Comparison of ENCODE assay signal across 21 mouse cellular contexts in the genomic region with DNA sequence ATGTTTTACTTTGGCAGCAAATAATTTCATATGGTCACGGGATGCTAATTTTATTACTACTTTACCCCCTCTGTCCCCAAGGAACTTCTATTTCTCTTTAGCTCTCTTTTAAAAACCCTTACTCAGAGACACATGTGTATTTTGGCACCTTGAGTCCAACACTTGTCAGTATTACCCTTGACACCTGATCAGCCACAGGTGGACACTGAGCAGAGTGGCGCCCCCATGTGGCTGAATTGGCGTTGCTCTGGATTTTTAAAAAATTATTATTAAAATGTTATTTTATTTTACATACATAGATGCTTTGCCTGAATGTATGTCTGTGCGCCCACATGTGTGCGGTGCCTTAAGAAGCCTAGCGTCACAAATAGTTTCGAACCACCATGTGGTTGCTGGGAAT. TPM values are rescaled to one million over a fixed set of nuclear protein-coding genes. Genes with fewer than 3 reads are reported as not detected.
DNase-seq lines count a peak whose midpoint lies in the region; ATAC-seq and TF ChIP-seq lines count a peak whose summit lies in the region.
"Had no signal": no experiment of that assay in that cellular context is flagged by ENCODE, and none has a peak within 500 bp of the region (broad histone marks: within the 10 kb centered on the region; RNA-seq: fewer than 3 reads in every experiment).

No protein-coding gene starts in this region.

- no peaks in the 10 kb centered on the region for H3K36me3 ChIP-seq in hindbrain, postnatal 0 days (ENCODE audit: insufficient read depth, low read length)
- no peaks in the 10 kb centered on the region for H3K36me3 ChIP-seq in hindbrain, embryonic 14.5 days (replicated peaks; ENCODE audit: control insufficient read depth, insufficient read depth)
- no peaks in the 10 kb centered on the region for H3K36me3 ChIP-seq in liver, embryonic 14.5 days (replicated peaks; ENCODE audit: control insufficient read depth, insufficient read depth, low read depth)
- H3K36me3 ChIP-seq: embryonic facial prominence, embryonic 15.5 days; G1E; hindbrain, embryonic 12.5 days; intestine, embryonic 15.5 days; liver, embryonic 13.5 days; stomach, embryonic 15.5 days had no signal

- in situ Hi-C loops in Patski (cut with MboI; ENCODE audit: low pct_unique_long_range_greater_than_20kb) = no loop called here

- no peaks in the 10 kb centered on the region for H3K9me3 ChIP-seq in hindbrain, postnatal 0 days (ENCODE audit: low read length)
- H3K9me3 ChIP-seq in hindbrain, embryonic 14.5 days (ENCODE audit: control insufficient read depth, low read length) = no peaks in the 10 kb centered on the region
- H3K9me3 ChIP-seq in liver, embryonic 14.5 days (ENCODE audit: control insufficient read depth, low read length) = no peaks in the 10 kb centered on the region
- H3K9me3 ChIP-seq: embryonic facial prominence, embryonic 15.5 days; hindbrain, embryonic 12.5 days; intestine, embryonic 15.5 days; liver, embryonic 13.5 days; stomach, embryonic 15.5 days had no signal

- no peak overlapping the region for H3K4me2 ChIP-seq in hindbrain, postnatal 0 days (ENCODE audit: low read depth, low read length)
- no peak overlapping the region for H3K4me2 ChIP-seq in hindbrain, embryonic 14.5 days (replicated peaks)
- no peak overlapping the region for H3K4me2 ChIP-seq in liver, embryonic 14.5 days (ENCODE audit: low read depth)
- H3K4me2 ChIP-seq: embryonic facial prominence, embryonic 15.5 days; hindbrain, embryonic 12.5 days; intestine, embryonic 15.5 days; liver, embryonic 13.5 days; stomach, embryonic 15.5 days had no signal

- no peak overlapping the region for H3K9ac ChIP-seq in hindbrain, postnatal 0 days (replicated peaks; ENCODE audit: low read length)
- no peak overlapping the region for H3K9ac ChIP-seq in hindbrain, embryonic 14.5 days
- H3K9ac ChIP-seq in liver, embryonic 14.5 days (replicated peaks) = no peak overlapping the region
- H3K9ac ChIP-seq: embryonic facial prominence, embryonic 15.5 days; hindbrain, embryonic 12.5 days; intestine, embryonic 15.5 days; liver, embryonic 13.5 days; stomach, embryonic 15.5 days had no signal

- H3K4me1 ChIP-seq in hindbrain, postnatal 0 days (ENCODE audit: insufficient read depth, low read length) = no peaks in the 10 kb centered on the region
- no peaks in the 10 kb centered on the region for H3K4me1 ChIP-seq in hindbrain, embryonic 14.5 days (replicated peaks; ENCODE audit: control insufficient read depth, insufficient read depth, low read length)
- H3K4me1 ChIP-seq in liver, embryonic 14.5 days (replicated peaks; ENCODE audit: control insufficient read depth in 2 of 2, insufficient read depth in 2 of 2, low read length in 1 of 2) = 0 out of 4 replicates have a peak, but pooled peaks cover 0 to 3% of the 10 kb centered on the region in 2 experiments
- H3K4me1 ChIP-seq: hindbrain, embryonic 12.5 days; liver, embryonic 13.5 days had no signal

- WGBS in hindbrain, postnatal 0 days = 76% methylated on average over 7 of the region's 7 CpGs
- WGBS in hindbrain, embryonic 14.5 days = 79% methylated on average over 7 of the region's 7 CpGs
- WGBS in liver, embryonic 14.5 days (ENCODE audit: insufficient replicate concordance) = 60% methylated on average over 7 of the region's 7 CpGs

- ATAC-seq in hindbrain, postnatal 0 days = no peak
- no peak for ATAC-seq in hindbrain, embryonic 14.5 days (ENCODE audit: low FRiP score)
- ATAC-seq in liver, embryonic 14.5 days (ENCODE audit: insufficient read depth) = no peak
- no peak for ATAC-seq in Patski
- ATAC-seq: intestine, embryonic 15.5 days had no signal

- no peak overlapping the region for H3K27ac ChIP-seq in hindbrain, postnatal 0 days
- no peak overlapping the region for H3K27ac ChIP-seq in hindbrain, embryonic 14.5 days
- no peak overlapping the region for H3K27ac ChIP-seq in liver, embryonic 14.5 days
- H3K27ac ChIP-seq: embryonic facial prominence, embryonic 15.5 days; hindbrain, embryonic 12.5 days; intestine, embryonic 15.5 days; liver, embryonic 13.5 days; stomach, embryonic 15.5 days had no signal

- H3K27me3 ChIP-seq in hindbrain, postnatal 0 days (ENCODE audit: insufficient read depth, low read length) = no peaks in the 10 kb centered on the region
- H3K27me3 ChIP-seq in hindbrain, embryonic 14.5 days (ENCODE audit: control insufficient read depth, insufficient read depth, low read length) = no peaks in the 10 kb centered on the region
- no peaks in the 10 kb centered on the region for H3K27me3 ChIP-seq in liver, embryonic 14.5 days (ENCODE audit: control insufficient read depth, insufficient read depth, low read length)
- no peaks in the 10 kb centered on the region for H3K27me3 ChIP-seq in Patski
- H3K27me3 ChIP-seq: embryonic facial prominence, embryonic 15.5 days; hindbrain, embryonic 12.5 days; intestine, embryonic 15.5 days; liver, embryonic 13.5 days; stomach, embryonic 15.5 days had no signal

- peak; percentile 21; the same call in 1 of the 2 replicates for TF ChIP-seq CTCF in hindbrain, postnatal 0 days (IDR thresholded peaks at IDR 0.05; ENCODE audit: low read depth)
- TF ChIP-seq CTCF in liver, embryonic 14.5 days (IDR thresholded peaks at IDR 0.05; ENCODE audit: low read depth) = peak; percentile 29; the same call in 1 of the 2 replicates
- TF ChIP-seq CTCF in Patski (IDR thresholded peaks at IDR 0.05) = peak; percentile 66

- DNase-seq in hindbrain, postnatal 0 days (ENCODE audit: low spot score) = no peak
- DNase-seq in hindbrain, embryonic 14.5 days (ENCODE audit: low spot score) = no peak
- DNase-seq in liver, embryonic 14.5 days (ENCODE audit: low read depth in 3 of 3, low spot score in 3 of 3) = no peak
- DNase-seq in liver = no peak
- no peak for DNase-seq in Patski (ENCODE audit: low read depth, low spot score)
- peak; percentile 36 for DNase-seq in lung, postnatal 14 days
- DNase-seq in spleen, adult 18-20 months = no peak
- DNase-seq: cerebellum, postnatal 10 days; embryo, embryonic 11 days; gastrocnemius, postnatal 25 days; kidney, postnatal 4 days; liver, embryonic 13.5 days; midbrain, embryonic 14.5 days; right cerebral cortex, adult 18-20 months; thymus, postnatal 25 days had no signal

- H3K4me3 ChIP-seq in hindbrain, postnatal 0 days (ENCODE audit: low read length) = no peak overlapping the region
- no peak overlapping the region for H3K4me3 ChIP-seq in hindbrain, embryonic 14.5 days (replicated peaks; ENCODE audit: low read length)
- H3K4me3 ChIP-seq in liver, embryonic 14.5 days (ENCODE audit: insufficient read depth in 1 of 2, low read depth in 2 of 2, low read length in 2 of 2) = no peak overlapping the region
- H3K4me3 ChIP-seq: embryonic facial prominence, embryonic 15.5 days; hindbrain, embryonic 12.5 days; intestine, embryonic 15.5 days; liver, embryonic 13.5 days; stomach, embryonic 15.5 days had no signal

- CTCF ChIA-PET in Patski (lab: Charles Lee) = interaction anchor here (1.1 to 1.5 kb wide), 2 partner anchors 12 to 79 kb away, joined by 4 read pairs; no protein-coding TSS in a partner anchor

- POLR2A ChIA-PET in Patski (lab: Charles Lee) = interaction anchor here (0.7 kb wide), 1 partner anchor 18 kb away, joined by 3 read pairs; no protein-coding TSS in a partner anchor

- no peak for TF ChIP-seq EP300 in liver, embryonic 14.5 days (IDR thresholded peaks at IDR 0.05; ENCODE audit: low read depth)

RNA-seq across cellular contexts. Expression of a gene that starts 14.0 kb away (rescaled TPM):
- total RNA-seq in hindbrain, postnatal 0 days (2014; rRNA removed) = 1.2 and 2.8 TPM in 2 replicates
- polyA plus RNA-seq in hindbrain, postnatal 0 days (2015; fragmentation: Nextera tagmentation; extraction: Ambion mirVana) = 1.8 and 2.1 TPM in 2 replicates
- polyA plus RNA-seq in hindbrain, embryonic 14.5 days (2014; fragmentation: Nextera tagmentation; extraction: Ambion mirVana) = 0.64 and 0.80 TPM in 2 replicates
- polyA plus RNA-seq in liver, embryonic 14.5 days (2012; rRNA removed) = 3.1 and 3.2 TPM in 2 replicates
- 6.4 and 8.1 TPM in 2 replicates for polyA plus RNA-seq in liver, embryonic 14.5 days (2014; fragmentation: Nextera tagmentation; extraction: Ambion mirVana)
- 48.0 TPM for polyA plus RNA-seq in Patski (2021)
- total RNA-seq: megakaryocyte progenitor cell, adult 5-6 weeks had no signal
- polyA plus RNA-seq: G1E had no signal
